ENCODE assay signal across 8 mouse cellular contexts in the genomic region with DNA sequence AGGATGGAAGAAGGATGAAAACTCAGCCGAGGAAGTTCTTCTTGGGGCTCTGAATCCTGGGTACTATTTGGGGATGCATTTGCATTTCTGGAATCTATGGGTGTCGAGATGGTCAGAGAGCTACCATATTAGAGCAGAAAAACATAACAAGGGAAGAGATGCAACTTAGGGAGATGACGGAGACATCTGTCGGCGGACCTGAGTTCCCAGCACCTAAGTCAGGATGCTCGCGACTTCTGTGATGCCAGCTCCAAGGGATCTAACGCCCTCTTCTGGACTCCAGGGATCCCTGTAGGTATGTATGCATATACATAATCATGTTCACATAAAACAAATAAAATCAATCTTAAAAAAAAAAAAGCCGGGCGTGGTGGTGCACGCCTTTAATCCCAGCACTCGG. TPM values are rescaled to one million over a fixed set of nuclear protein-coding genes. Genes with fewer than 3 reads are reported as not detected.
DNase-seq lines count a peak whose midpoint lies in the region; ATAC-seq and TF ChIP-seq lines count a peak whose summit lies in the region.
"Had no signal": no experiment of that assay in that cellular context is flagged by ENCODE, and none has a peak within 500 bp of the region (broad histone marks: within the 10 kb centered on the region; RNA-seq: fewer than 3 reads in every experiment).

No protein-coding gene starts in this region.

- H3K4me2 ChIP-seq in hindbrain, embryonic 12.5 days (replicated peaks): peak overlapping the region; percentile 9; the same call in 1 of the 2 replicates
- H3K4me2 ChIP-seq in hindbrain, postnatal 0 days (ENCODE audit: low read depth, low read length): no peak overlapping the region
- H3K4me2 ChIP-seq in embryonic facial prominence, embryonic 12.5 days (replicated peaks): no peak overlapping the region
- 0 out of 2 replicates have a peak overlapping the region, but pooled peaks have one; percentile 4 for H3K4me2 ChIP-seq in midbrain, embryonic 15.5 days

- H3K9ac ChIP-seq in hindbrain, embryonic 12.5 days: no peak overlapping the region
- no peak overlapping the region for H3K9ac ChIP-seq in hindbrain, postnatal 0 days (replicated peaks; ENCODE audit: low read length)
- peak overlapping the region; percentile 69; the same call in 1 of the 2 replicates for H3K9ac ChIP-seq in ES-E14 (ENCODE audit: insufficient read depth, low read depth, low read length, poor library complexity, severe bottlenecking)
- H3K9ac ChIP-seq in embryonic facial prominence, embryonic 12.5 days: no peak overlapping the region
- H3K9ac ChIP-seq in midbrain, embryonic 15.5 days: no peak overlapping the region
- H3K9ac ChIP-seq: forebrain, postnatal 0 days had no signal

- no peak for DNase-seq in hindbrain, postnatal 0 days (ENCODE audit: low spot score)
- no peak for DNase-seq in ES-E14 (ENCODE audit: low read depth, low spot score)
- no peak for DNase-seq in right cerebral cortex, adult 18-20 months
- DNase-seq in frontal cortex, postnatal 36 days (ENCODE audit: low spot score in 2 of 2): no peak

- no peak for ATAC-seq in hindbrain, embryonic 12.5 days (ENCODE audit: low FRiP score)
- ATAC-seq in hindbrain, postnatal 0 days: no peak
- no peak for ATAC-seq in embryonic facial prominence, embryonic 12.5 days (ENCODE audit: insufficient number of reproducible peaks, insufficient read depth, low FRiP score, low TSS enrichment)
- ATAC-seq in midbrain, embryonic 15.5 days (replicated peaks): no peak

- H3K27me3 ChIP-seq in hindbrain, embryonic 12.5 days: no peaks in the 10 kb centered on the region
- no peaks in the 10 kb centered on the region for H3K27me3 ChIP-seq in hindbrain, postnatal 0 days (ENCODE audit: insufficient read depth, low read length)
- no peaks in the 10 kb centered on the region for H3K27me3 ChIP-seq in embryonic facial prominence, embryonic 12.5 days
- H3K27me3 ChIP-seq in midbrain, embryonic 15.5 days (replicated peaks): no peaks in the 10 kb centered on the region

- 76% methylated on average over 12 of the region's 12 CpGs for WGBS in hindbrain, embryonic 12.5 days
- WGBS in hindbrain, postnatal 0 days: 79% methylated on average over 12 of the region's 12 CpGs
- WGBS in embryonic facial prominence, embryonic 12.5 days: 68% methylated on average over 12 of the region's 12 CpGs
- 75% methylated on average over 12 of the region's 12 CpGs for WGBS in midbrain, embryonic 15.5 days

- H3K9me3 ChIP-seq in hindbrain, embryonic 12.5 days (replicated peaks): no peaks in the 10 kb centered on the region
- no peaks in the 10 kb centered on the region for H3K9me3 ChIP-seq in hindbrain, postnatal 0 days (ENCODE audit: low read length)
- H3K9me3 ChIP-seq in ES-E14 (ENCODE audit: control insufficient read depth, insufficient read depth, low read depth, low read length): no peaks in the 10 kb centered on the region
- H3K9me3 ChIP-seq in embryonic facial prominence, embryonic 12.5 days: no peaks in the 10 kb centered on the region
- no peaks in the 10 kb centered on the region for H3K9me3 ChIP-seq in midbrain, embryonic 15.5 days

- no peaks in the 10 kb centered on the region for H3K36me3 ChIP-seq in hindbrain, embryonic 12.5 days
- no peaks in the 10 kb centered on the region for H3K36me3 ChIP-seq in hindbrain, postnatal 0 days (ENCODE audit: insufficient read depth, low read length)
- peaks cover 12% of the 10 kb centered on the region for H3K36me3 ChIP-seq in ES-E14 (ENCODE audit: control insufficient read depth, insufficient read depth, low read length, poor library complexity, severe bottlenecking)
- H3K36me3 ChIP-seq in embryonic facial prominence, embryonic 12.5 days: no peaks in the 10 kb centered on the region
- no peaks in the 10 kb centered on the region for H3K36me3 ChIP-seq in midbrain, embryonic 15.5 days (replicated peaks)

- TF ChIP-seq CTCF in hindbrain, postnatal 0 days (IDR thresholded peaks at IDR 0.05; ENCODE audit: low read depth): no peak

- H3K27ac ChIP-seq in hindbrain, embryonic 12.5 days: no peak overlapping the region
- no peak overlapping the region for H3K27ac ChIP-seq in hindbrain, postnatal 0 days
- H3K27ac ChIP-seq in ES-E14 (ENCODE audit: insufficient read depth, low read depth, low read length, poor library complexity, severe bottlenecking): peak overlapping the region; percentile 65; the same call in 1 of the 2 replicates
- H3K27ac ChIP-seq in embryonic facial prominence, embryonic 12.5 days: no peak overlapping the region
- H3K27ac ChIP-seq in midbrain, embryonic 15.5 days: no peak overlapping the region

- H3K4me3 ChIP-seq in hindbrain, embryonic 12.5 days: no peak overlapping the region
- no peak overlapping the region for H3K4me3 ChIP-seq in hindbrain, postnatal 0 days (ENCODE audit: low read length)
- H3K4me3 ChIP-seq in ES-E14 (ENCODE audit: insufficient read depth in 1 of 2, low read depth in 1 of 2, low read length in 2 of 2, poor library complexity in 1 of 2, severe bottlenecking in 1 of 2): peak overlapping the region; percentile 73
- H3K4me3 ChIP-seq in embryonic facial prominence, embryonic 12.5 days: 0 out of 2 replicates have a peak overlapping the region, but pooled peaks have one; percentile 6
- no peak overlapping the region for H3K4me3 ChIP-seq in midbrain, embryonic 15.5 days

- in situ Hi-C loops in ES-E14 (cut with MboI; ENCODE audit: low sequenced_read_pairs in 2 of 2, unreplicated experiment in 2 of 2): no loop called here

- H3K4me1 ChIP-seq in hindbrain, embryonic 12.5 days: no peaks in the 10 kb centered on the region
- H3K4me1 ChIP-seq in hindbrain, postnatal 0 days (ENCODE audit: insufficient read depth, low read length): no peaks in the 10 kb centered on the region
- H3K4me1 ChIP-seq in ES-E14 (ENCODE audit: control insufficient read depth in 2 of 2, insufficient read depth in 2 of 2, low read length in 2 of 2, poor library complexity in 1 of 2): 0 out of 4 replicates have a peak, but pooled peaks cover 2 to 5% of the 10 kb centered on the region in 2 experiments
- H3K4me1 ChIP-seq in embryonic facial prominence, embryonic 12.5 days: no peaks in the 10 kb centered on the region
- 0 out of 2 replicates have a peak, but pooled peaks cover 3% of the 10 kb centered on the region for H3K4me1 ChIP-seq in midbrain, embryonic 15.5 days

TF ChIP-seq in ES-E14, 5 proteins besides CTCF, POLR2A, EP300 and RAD21:
- TF ChIP-seq ZC3H11A (IDR thresholded peaks at IDR 0.05; ENCODE audit: borderline replicate concordance, low read depth, low read length): no peak
- TF ChIP-seq HCFC1 (IDR thresholded peaks at IDR 0.05; ENCODE audit: borderline replicate concordance, insufficient read depth, low read length): no peak
- TF ChIP-seq CHD2 (IDR thresholded peaks at IDR 0.05; ENCODE audit: low read depth, low read length): no peak
- TF ChIP-seq MAFK (IDR thresholded peaks at IDR 0.05; ENCODE audit: insufficient read depth, low read depth, low read length): no peak
- TF ChIP-seq ZNF384 (IDR thresholded peaks at IDR 0.05; ENCODE audit: low read depth, low read length): no peak

RNA-seq across cellular contexts. Expression of a gene that starts 26.1 kb away (rescaled TPM):
- 37.7 and 39.0 TPM in 2 replicates for polyA plus RNA-seq in hindbrain, embryonic 12.5 days (2016; fragmentation: Nextera tagmentation; extraction: Ambion mirVana)
- 32.1 and 44.3 TPM in 2 replicates for total RNA-seq in hindbrain, postnatal 0 days (2014; rRNA removed)
- polyA plus RNA-seq in hindbrain, postnatal 0 days (2015; fragmentation: Nextera tagmentation; extraction: Ambion mirVana): 24.9 and 27.5 TPM in 2 replicates
- 54.4 and 57.3 TPM in 2 replicates for total RNA-seq in ES-E14 (2012; rRNA removed)
- polyA plus RNA-seq in embryonic facial prominence, embryonic 12.5 days (2016; fragmentation: Nextera tagmentation; extraction: Ambion mirVana): 47.7 and 48.3 TPM in 2 replicates
- 44.5 and 46.9 TPM in 2 replicates for polyA plus RNA-seq in midbrain, embryonic 15.5 days (2015; fragmentation: Nextera tagmentation; extraction: Ambion mirVana)

Comparison
In these comparisons a context has a peak if more than half of its experiments do, and no peak if none do; other contexts are left out.
1. H3K4me2 ChIP-seq: peak in hindbrain, embryonic 12.5 days (single experiment) and midbrain, embryonic 15.5 days (single experiment); none in hindbrain, postnatal 0 days (single experiment) and embryonic facial prominence, embryonic 12.5 days (single experiment).
2. H3K4me3 ChIP-seq: peak in ES-E14 (2 of 2) and embryonic facial prominence, embryonic 12.5 days (single experiment); none in hindbrain, embryonic 12.5 days (single experiment), hindbrain, postnatal 0 days (single experiment) and midbrain, embryonic 15.5 days (single experiment).